Mouse (Mus musculus) layer of hippocampus, adult 11-12 months (tissue): ENCODE data around the gene Schip1.
A peak's percentile ranks its signal among the peaks of the same experiment; 100 is the strongest.

Experiments
- DNase-seq: peaks from one replicate; pipeline ENCODE4 v3.0.0; 2022; ENCODE audit warnings: low spot score

The Schip1 gene

DNA sequence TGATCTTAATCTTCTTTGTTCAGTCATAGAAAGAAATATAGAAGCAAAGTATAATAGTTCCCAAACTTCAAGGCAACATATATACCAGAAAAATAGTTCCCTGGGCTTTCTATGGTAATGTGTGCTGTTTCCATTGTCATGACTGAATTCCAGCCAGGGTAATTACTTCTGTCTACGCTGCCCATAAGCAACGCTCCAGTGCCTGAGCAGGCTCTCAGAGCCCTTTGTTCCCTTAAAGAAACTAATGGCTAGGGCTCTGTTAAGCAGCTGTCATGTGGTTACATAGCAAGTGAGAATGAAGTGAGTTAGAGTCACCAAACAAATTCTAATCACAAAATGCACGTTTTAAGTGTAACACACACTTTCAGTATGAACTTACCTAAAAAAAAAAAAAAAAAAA, 206.9 kb downstream of the Schip1 start:
- DNase-seq, result no peak

DNA sequence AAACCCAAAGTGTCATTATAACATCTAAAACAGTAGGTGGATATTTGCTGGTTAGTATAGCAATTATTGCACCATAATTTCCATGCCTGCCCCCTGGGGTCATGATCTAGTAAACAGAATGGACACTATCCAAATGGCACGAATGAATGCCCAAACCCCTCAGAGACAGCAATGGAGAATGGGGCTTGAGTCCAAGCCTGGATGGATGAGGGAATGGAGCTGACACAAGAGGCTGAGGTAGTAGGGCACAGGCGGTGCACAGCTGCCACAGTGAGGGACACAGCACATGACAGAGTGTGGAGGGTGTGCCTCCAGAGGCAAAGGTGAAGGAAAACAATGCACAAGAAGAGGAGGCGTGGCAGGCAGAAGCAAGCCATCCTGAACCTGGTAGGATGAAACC, 207.3 kb downstream of the Schip1 start:
- no peak for DNase-seq

DNA sequence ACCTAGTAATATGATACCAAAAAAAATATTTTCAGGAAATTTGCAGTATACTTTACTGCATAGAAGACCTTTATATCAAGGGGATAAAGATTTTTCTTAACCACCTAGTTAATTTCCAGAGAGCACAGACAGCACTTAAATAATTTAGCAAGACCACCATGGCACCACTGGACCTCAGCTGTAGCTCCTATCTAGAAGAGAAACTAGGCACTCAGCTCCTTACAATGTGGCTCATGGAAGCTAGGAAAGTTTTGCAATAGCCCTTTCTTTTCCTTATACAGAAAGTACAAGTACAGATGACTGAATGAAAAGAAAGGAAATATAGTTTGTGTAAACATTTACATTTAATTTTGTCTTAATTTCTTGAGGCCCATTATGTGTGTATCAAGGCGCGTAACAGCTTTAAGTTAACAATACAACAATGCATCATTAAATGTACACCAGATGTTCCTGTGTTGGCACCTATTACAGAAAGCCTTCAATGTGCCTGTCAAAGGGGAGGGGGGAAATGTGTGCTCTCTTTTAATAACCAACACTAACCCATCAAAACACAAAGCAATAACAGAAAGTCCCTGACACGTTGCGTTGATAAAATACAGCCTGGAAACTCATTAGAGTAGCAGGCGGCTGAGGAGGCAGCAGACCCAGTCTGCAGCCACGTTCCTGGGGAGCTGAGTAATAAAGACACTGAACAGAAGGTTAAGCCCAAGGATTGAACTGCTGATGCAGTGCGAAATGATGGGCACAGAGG, 218.4 kb downstream of the Schip1 start:
- peak; percentile 8 for DNase-seq

DNA sequence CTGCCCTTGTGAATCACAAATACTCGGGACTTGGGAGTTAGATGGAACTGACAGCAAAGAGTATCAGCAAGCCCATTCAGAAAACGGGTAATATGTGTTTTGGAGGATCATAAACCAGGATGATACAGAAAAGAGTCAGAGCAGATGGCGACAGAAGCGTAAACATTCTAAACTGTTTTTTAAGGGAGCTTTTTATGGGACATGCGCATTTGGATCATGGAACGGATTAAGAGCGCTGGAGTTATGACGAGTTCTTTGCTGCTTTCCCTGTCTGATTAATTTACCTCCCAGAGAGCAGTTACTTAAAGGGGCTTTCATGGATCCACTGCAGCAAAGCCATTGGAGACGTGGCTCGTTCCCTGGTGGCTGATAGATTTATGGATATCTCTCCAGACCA, 219.0 kb downstream of the Schip1 start:
- DNase-seq, result peak; percentile 25

DNA sequence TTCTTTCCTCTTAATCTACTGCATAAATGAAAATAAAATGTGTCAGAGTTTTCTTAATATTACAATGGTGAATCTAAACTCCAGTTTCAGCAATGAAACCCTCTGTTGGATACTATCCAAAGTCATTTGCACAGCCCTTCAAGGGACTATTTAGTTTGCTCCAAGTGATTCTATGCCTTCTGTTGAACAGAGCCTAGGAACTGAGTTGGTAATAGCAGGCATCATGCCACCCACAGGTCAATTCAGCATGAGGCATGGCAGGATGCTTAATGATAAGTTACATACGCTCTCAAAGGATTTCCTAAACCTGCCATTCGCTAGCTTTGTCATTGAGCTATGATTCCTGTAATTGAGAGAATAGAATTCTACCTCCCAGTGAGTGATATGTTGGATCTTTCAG, 219.9 kb downstream of the Schip1 start:
- no peak for DNase-seq

DNA sequence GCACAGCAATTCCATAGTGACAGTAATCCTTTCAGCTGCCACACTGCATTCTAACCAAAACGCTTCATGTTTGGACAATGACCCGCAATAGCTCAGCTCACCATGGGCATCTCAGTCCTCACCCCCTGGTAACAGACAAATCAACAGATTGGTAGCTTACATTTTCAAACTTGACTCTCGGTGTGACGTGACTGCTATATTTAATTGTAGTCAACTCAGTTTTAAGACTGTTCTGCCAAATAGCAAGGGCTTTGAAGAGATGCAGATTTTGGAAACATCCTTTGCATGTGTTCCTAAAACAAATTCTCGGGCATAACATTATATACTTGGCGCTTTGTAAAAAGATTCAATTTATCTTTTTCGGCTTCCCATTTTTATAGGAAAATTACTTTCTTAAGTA, 232.2 kb downstream of the Schip1 start:
- no peak for DNase-seq

DNA sequence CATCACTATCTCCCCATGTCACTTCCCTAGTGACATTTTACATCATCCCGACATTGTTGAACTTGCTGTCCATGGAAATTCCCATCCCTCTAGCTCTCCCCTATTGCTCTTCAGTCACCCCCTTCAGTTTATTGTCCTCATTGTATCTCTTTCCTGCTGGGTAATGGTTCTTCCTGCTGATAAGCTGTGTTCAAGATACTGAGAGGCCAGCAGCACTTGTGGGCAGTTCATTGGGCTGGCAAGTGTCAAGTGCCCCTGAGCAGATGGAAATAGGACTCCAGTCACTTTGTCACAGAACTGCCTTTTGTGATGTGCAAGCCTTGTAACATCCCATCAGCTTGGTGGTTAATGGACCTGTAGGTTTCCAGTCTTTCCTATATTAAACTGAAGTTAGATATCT, 241.0 kb downstream of the Schip1 start:
- no peak for DNase-seq

DNA sequence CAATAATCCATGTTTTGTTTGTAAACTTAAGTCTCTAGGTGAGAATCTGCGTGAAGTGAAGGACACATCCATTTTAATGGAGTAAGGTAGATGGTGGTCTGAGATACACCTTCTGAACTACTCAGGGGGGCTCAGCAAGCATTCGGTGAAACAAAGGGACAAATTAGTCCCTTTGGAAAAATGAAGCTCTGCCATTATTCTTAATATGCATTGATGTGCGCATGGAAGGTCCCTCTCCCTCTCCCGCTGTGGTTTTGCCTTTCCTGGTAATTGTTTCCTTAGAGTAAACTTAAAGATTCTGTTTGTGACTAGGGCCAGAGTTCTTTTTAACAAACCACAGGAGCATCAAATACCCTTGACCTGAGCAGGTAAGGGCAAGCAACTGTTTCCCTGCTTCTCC, 242.1 kb downstream of the Schip1 start:
- DNase-seq, result no peak

DNA sequence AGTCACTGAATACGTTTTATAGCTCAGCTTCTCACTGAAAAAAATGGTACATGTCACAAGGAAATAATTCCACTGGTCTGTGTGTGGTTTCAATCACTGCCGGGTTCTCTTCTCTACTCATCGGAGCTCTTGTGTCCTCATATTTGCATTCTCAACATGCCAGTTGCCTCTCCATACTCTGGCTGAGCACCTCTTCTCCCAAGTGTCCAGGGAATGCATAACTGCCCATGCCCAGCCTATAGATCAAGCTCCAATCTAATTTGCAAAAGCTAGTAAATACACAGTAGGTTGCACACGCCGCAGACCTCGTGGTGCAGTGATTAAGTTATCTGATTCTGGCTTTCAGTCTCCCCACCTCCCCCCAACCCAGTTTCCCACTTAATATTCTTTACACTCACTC, 261.0 kb downstream of the Schip1 start:
- DNase-seq, result no peak

DNA sequence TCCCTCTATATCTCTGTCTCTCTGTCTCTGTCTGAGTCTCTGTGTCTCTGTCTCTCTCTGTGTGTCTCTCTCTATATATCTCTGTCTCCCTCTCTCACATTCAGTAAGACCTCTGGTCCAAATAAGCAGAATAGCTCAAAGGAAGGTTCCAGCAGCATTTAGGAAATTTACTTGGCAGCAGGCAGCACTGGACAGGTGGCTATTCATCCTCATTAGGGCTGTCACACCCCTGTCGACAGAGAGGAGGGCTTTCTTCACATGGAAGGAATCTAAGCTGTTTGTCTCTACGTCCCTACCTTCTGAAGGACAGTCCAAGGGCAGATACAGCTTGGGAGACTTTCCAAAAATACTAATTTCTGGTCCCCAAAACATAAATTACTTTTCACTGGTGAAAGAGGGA, 267.9 kb downstream of the Schip1 start:
- DNase-seq, result no peak

DNA sequence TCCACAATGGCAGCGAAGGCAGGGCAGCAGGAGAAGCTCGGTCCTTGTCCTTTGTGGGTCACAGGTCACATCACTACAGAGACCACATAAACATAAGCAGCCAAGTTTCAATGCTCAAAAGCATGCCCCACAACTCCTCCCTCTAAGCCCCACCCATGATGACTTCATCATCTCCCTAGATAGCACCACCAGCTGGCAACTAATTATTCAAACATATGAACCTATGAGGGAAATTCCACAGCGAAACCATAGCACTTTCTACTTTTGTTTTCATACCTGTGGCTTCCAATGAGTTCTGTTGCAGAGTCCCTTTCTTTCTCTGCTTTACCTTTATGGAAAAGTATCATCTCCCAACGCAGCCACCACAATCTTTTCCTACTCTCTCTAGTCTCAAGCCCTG, 270.9 kb downstream of the Schip1 start:
- no peak for DNase-seq

DNA sequence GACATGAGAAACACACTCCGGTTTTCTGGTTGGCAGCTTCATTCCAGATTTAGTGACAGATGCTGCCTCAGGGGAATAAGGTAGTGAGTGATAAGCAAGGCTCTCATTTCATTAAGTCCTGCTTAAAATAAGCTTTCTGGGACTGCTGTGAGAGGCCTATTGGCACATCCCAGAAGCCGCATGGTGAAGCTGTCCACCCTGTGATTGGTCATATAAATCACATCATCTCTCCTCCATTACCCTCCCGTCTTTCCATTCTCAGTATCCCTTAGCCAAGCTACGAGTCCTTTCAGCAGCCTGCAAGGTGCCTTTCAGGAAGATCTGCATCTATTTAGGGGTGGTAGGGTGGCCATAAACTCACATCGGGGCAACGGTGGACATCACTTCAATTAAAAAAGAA, 286.0 kb downstream of the Schip1 start:
- DNase-seq, result no peak

DNA sequence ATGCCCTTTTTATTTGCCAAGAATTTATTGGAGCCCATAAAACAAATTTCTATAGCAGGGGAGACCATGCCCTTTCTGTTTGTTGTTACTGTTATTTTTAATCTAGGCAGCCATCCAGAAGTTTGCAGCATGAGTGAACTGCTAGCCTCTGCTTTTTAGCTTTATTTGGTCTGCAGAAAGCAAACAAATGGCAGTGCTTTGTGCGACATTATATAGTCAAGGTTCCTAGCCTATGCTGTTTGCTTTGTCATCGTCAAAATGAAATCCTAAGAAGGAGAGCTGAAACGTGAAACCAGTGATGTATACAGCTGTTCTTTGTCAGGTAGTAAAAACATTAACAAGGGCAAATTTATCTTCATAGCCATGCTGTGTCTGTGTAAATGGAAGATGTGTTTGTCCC, 286.9 kb downstream of the Schip1 start:
- no peak for DNase-seq

DNA sequence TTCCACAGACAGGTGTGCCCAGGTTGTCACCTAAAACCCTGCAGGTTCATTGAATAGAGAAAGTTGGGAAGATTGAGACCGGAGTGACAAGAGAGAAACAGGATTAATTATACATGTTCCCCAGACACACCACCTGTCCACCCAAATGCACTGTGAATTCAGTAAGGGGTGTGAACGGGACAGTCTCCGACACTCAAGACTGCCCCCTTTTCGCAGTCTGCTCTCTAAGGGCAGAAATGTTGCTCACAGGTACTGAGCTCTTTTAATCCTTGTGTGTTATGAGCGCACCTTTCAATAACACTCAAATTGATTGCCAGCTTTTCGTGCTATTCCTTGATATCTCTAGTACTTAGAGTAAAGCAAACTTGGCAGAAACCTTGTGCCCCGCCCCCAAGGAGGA, 288.4 kb downstream of the Schip1 start:
- no peak for DNase-seq

DNA sequence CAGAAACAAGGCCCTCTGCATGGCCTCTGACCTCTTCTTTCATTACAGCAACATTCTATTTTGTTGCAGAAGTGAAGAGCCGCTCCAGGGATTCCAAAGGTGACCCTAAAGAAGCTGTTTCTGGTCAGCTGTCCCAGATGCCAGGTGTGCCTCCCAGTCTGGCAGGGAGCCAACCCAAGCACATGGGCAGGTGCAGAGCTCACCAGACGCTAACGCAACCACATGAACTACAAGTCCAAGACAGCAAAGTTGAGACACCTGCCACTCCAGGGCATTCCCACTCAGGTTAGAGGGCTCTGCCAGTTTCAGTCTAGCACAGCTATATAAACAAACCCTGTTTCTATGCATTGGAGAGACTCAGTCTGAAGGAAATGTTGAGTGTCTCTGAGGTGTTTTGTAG, 288.9 kb downstream of the Schip1 start:
- DNase-seq, result no peak

DNA sequence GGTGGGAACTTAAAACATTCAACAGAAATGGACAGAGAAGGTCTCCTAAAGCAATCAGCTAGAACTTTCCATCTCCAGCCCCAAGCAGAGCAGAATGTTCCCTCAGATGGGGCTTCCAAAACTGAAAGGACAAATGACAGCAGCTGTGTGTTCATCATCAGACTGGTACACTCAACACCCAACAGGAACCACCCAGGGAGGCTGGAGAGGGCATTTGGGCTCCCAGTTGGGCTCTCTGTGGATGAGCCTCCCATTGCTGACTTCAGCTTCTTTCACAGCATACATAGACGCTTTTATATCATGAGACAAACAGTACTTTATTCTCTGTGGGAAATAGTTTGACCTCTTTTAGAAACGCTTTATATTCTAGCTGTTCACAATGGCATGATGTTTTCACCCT, 291.9 kb downstream of the Schip1 start:
- DNase-seq, result peak; percentile 36

DNA sequence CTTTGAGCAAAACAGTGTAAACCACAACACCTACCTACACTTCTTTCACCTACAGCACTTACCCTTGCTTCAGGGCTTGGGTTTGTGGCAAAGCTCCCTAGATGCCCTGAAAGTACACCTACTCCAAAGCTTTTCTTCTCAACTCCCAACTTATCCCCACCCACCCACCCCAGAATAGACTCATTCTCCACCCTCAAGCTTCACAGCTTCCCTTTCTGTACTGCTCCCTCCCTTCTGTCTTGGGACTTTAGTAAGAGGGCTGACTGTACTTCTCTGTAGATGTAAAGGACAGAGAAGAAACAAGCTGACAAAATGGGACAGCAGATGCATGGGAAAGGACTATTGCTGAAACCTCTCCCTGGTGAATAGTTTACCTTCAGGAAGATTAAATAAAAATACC, 303.4 kb downstream of the Schip1 start:
- no peak for DNase-seq

DNA sequence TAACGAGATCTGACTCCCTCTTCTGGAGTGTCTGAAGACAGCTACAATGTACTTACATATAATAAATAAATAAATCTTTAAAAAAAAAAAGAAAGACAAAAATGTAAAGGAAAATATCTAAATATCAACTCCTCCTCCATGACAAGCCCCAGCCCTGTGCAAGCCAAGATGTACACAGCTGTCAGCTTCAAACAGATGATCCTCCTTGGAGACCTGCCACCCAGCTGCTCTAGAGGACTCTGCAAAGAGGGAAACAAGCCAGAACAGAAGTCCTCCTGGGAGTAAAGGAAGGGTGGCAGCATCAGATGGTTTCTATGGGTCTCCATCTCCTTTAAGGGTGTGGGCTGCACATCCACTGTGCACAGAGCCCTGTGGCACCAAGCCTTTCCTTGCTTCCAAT, 308.3 kb downstream of the Schip1 start:
- DNase-seq, result no peak

DNA sequence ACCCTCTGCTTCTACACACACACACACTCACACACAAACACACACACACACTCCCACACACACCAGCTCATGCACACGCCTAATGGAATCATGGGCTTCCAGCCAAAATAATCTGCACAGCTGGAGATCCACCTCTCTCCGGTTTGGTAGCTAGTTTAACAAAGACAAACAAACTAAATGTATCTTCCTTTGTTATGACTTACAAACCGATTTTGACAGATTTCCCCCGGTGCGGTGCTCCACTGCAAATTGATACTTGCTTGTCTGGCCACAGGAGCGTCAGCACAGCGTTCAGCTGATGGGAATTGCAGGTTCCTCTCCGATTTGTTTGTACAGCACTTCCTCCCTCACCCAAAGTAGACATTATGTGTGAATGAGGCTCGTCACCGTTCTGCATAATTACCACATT, 310.5 kb downstream of the Schip1 start:
- peak; percentile 15 for DNase-seq

DNA sequence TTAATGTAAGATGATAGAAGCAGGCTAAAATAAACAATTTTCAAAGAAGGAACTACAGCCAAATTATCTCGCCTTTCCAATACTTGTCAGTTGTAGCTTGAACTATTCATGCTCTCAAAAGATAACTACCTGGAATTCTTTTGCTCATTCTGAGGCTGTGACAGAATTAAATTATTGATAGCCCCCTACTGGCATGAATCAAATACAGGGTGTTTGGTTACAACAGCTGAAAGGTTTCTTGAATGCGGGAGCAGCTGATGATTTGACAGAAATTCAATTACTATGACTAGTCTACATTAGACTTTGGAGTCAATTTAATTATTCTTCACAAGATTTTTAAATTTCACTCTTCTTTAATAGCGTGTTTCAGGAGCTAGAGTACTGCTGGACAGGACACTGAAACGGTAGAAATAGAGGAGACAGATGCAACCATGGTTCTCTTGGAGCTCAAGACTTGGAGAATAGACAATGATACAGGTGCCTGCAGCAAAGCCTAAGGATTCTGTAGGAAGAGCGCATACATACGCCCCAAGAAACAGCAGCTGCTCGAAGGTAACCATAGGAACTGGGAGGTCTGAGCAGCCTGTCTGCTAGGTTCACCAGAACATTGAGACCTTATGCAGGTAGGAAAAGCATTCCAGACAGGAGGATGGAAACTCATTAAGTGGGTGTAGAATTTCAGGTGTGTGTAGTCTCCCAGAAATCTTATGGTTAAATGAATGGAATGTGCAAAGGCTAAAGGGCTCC, 313.0 kb downstream of the Schip1 start:
- DNase-seq, result no peak

DNA sequence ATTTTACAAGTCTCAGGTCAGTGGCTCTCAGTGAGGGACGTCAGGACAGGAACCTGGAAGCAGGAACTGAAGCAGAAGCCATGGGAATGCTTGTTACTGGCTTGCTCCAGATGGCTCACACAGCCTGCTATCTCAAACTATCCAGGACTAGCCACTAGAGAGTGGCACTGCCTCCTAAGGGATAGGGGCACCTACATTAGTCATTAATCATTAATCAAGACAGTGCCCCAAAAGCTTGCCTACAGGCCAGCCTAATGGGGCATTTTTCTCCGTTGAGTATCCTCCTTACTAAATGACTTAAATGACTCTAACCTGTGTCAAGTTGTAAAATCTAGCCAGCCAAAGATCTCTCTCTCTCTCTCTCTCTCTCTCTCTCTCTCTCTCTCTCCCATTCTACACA, 314.2 kb downstream of the Schip1 start:
- no peak for DNase-seq

DNA sequence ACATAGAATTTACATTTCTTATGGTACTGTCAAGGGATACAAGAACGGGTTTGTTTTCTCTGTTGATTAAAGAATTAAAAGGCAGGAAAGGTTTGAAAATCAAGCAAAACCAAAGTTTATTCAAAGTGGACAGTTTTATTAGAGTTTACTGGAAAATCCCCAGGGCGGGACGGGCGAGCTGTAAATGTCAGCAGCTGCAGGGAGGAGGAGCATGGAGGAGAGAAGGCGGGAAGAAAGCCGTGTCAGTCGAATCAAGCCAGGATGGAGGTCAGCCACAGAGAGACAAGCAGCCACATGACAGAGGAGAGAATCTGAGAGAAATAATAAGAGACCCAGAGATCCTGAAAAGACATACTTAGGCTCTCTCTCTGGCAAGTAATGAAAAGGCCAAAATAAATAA, 314.6 kb downstream of the Schip1 start:
- no peak for DNase-seq

DNA sequence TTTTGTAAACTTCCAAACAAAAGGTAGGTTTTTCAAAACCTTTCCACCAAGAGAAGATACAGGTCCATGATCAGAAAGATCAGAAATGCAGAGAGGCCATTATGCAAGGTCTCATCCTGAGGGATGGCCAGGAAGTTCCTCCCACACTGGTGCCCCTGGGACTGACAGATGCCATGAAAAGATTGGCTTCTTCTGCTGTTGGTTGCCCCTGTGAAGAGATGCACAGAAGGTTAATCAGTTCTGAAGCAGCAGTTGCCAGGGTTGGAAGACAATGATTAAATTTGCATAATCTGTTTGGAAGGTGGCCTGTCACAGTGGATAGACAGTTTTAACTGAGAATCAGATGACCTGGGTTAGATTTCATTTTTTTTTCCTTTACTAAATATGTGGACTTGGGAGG, 319.1 kb downstream of the Schip1 start:
- DNase-seq, result no peak

DNA sequence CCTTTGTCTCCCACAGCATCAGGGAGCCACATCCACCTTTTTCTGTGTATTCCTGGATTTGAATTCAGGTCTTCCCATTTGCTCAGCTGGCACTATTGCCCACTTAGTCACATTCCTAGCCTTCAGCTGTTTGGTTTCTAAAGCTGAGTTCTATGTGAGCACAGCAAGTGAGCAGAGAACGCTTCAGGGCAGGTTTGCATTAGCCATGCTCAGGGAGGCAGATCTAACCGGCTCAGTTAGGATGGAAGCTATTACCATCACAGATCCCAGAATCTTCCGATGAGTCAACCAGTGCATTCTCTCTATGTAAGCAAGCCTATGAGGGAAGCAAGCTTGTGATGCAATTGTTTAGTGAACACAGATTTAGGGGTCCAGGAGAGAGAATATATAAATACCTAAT, 320.9 kb downstream of the Schip1 start:
- no peak for DNase-seq
